Mouse (Mus musculus): ENCODE results near the gene Vdac1. TPM values are rescaled to one million over a fixed set of nuclear protein-coding genes. Genes with fewer than 3 reads are reported as not detected.

Vdac1 gene
- polyA plus RNA-seq, 1 experiment, result 47.0 TPM

DNA sequence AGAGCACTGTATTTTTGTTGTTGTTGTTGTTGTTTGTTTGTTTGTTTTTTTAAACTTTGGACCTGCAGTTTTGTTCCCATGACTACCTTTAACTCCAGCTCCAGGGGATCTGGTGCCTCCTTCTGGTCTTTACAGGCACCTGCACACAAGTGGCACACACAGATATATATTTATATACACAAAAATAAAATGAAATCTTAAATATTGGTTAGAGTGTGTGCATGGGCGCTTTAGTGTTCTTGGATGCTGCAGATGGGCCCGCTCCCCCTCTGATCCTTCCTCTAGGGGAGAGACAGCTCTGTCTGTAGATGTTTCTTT, 9.4 kb downstream of the Vdac1 start:
- Histone ChIP-seq H3K36me3 (ENCODE audit: control insufficient read depth, insufficient read depth, low read length) (peaks cover 6% of the 10 kb centered on the region), H3K27ac (ENCODE audit: insufficient read depth, low read depth, low read length) (no peak overlapping the region), H3K4me3 (ENCODE audit: low read depth, low read length) (no peak overlapping the region), H3K4me1 (ENCODE audit: control insufficient read depth, insufficient read depth, insufficient read length, low read length) (peaks cover 13% of the 10 kb centered on the region), H3K27me3 (ENCODE audit: control insufficient read depth, insufficient read depth, low read length) (no peaks in the 10 kb centered on the region)
- WGBS, result 94% methylated on average over 2 of the region's 2 CpGs
- TF ChIP-seq CTCF (IDR thresholded peaks at IDR 0.05; ENCODE audit: extremely low read depth, insufficient read length, insufficient replicate concordance, low read depth, low read length) (no peak), POLR2A (IDR thresholded peaks at IDR 0.05; ENCODE audit: low read depth, low read length) (no peak)

DNA sequence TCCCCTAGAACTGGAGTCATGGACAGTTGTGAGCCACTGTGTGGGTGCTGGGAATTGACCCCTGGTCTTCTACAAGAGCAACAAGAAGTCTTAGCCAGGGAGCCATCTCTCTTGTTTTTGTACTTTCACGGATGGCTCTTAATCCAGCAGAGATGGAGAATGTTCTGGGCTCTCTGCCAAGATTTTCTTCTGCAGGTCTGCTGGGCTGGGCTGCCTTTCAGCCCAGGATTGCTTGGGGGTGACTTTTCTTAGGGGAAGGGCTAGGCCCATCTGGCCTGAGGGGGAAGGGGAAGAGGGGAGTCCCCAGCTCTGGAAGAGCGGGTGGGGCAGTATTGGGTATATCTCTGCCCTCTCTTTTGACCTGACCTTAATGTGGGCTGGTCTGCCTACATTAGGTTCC, 9.9 kb downstream of the Vdac1 start:
- Histone ChIP-seq H3K27ac (ENCODE audit: insufficient read depth, low read depth, low read length) (no peak overlapping the region), H3K36me3 (ENCODE audit: control insufficient read depth, insufficient read depth, low read length) (peaks cover 10% of the 10 kb centered on the region), H3K27me3 (ENCODE audit: control insufficient read depth, insufficient read depth, low read length) (no peaks in the 10 kb centered on the region), H3K4me1 (ENCODE audit: control insufficient read depth, insufficient read depth, insufficient read length, low read length) (peaks cover 11% of the 10 kb centered on the region; the same call in 1 of the 2 replicates), H3K4me3 (ENCODE audit: low read depth, low read length) (no peak overlapping the region)
- WGBS, result 22% methylated on average over 2 of the region's 2 CpGs
- no peak for TF ChIP-seq POLR2A (IDR thresholded peaks at IDR 0.05; ENCODE audit: low read depth, low read length)
- TF ChIP-seq CTCF (IDR thresholded peaks at IDR 0.05; ENCODE audit: extremely low read depth, insufficient read length, insufficient replicate concordance, low read depth, low read length), result no peak

DNA sequence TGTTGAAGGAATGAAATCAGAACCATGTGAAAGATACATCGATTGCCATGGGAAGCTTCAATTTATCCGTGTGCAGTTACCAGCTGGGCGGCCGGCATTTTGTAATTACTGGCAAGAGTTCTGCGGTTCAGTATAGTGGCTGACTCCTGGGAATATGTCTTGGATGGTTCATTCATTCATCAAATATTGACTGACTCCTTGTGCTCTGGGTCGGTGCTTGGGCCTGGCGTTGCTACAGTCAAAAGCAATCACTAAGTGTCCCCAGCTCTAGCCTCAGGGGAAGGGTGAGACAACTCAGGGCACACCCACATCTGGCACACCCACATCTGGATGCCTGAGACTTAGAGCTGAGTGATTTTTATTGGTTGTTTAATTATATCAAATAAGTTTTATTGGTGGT, 13.2 kb downstream of the Vdac1 start:
- Histone ChIP-seq H3K27ac (ENCODE audit: insufficient read depth, low read depth, low read length) (no peak overlapping the region), H3K36me3 (ENCODE audit: control insufficient read depth, insufficient read depth, low read length) (peaks cover 37% of the 10 kb centered on the region), H3K27me3 (ENCODE audit: control insufficient read depth, insufficient read depth, low read length) (no peaks in the 10 kb centered on the region), H3K4me1 (ENCODE audit: control insufficient read depth, insufficient read depth, insufficient read length, low read length) (peaks cover 4% of the 10 kb centered on the region; the same call in 1 of the 2 replicates), H3K4me3 (ENCODE audit: low read depth, low read length) (no peak overlapping the region)
- 57% methylated on average over 7 of the region's 7 CpGs for WGBS
- TF ChIP-seq POLR2A (IDR thresholded peaks at IDR 0.05; ENCODE audit: low read depth, low read length), result no peak
- no peak for TF ChIP-seq CTCF (IDR thresholded peaks at IDR 0.05; ENCODE audit: extremely low read depth, insufficient read length, insufficient replicate concordance, low read depth, low read length)

DNA sequence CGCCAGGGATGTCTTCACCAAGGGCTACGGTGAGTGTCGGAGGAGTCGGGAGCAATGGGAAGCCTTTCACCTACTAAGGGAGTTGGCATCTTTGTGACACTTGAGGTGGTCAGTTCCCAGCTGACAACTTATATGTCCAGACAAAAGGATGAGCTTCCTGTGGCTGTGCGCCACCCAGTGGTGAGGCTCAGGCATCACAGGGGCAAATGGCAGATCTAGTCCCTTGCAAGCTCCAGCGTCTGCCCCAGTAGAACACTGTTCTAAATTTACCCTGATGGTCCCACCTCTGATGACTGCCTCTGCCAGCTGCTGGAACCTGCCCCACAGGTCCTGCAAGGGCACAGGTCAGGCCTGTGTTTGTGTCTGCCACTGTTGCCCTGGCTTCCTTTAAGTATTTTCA, 13.7 kb downstream of the Vdac1 start:
- Histone ChIP-seq H3K4me3 (ENCODE audit: low read depth, low read length) (no peak overlapping the region), H3K36me3 (ENCODE audit: control insufficient read depth, insufficient read depth, low read length) (peaks cover 41% of the 10 kb centered on the region), H3K27ac (ENCODE audit: insufficient read depth, low read depth, low read length) (no peak overlapping the region), H3K4me1 (ENCODE audit: control insufficient read depth, insufficient read depth, insufficient read length, low read length) (no peaks in the 10 kb centered on the region; the same call in 1 of the 2 replicates), H3K27me3 (ENCODE audit: control insufficient read depth, insufficient read depth, low read length) (no peaks in the 10 kb centered on the region)
- 66% methylated on average over 6 of the region's 6 CpGs for WGBS
- TF ChIP-seq CTCF (IDR thresholded peaks at IDR 0.05; ENCODE audit: extremely low read depth, insufficient read length, insufficient replicate concordance, low read depth, low read length) (peak; percentile 93), POLR2A (IDR thresholded peaks at IDR 0.05; ENCODE audit: low read depth, low read length) (no peak)

DNA sequence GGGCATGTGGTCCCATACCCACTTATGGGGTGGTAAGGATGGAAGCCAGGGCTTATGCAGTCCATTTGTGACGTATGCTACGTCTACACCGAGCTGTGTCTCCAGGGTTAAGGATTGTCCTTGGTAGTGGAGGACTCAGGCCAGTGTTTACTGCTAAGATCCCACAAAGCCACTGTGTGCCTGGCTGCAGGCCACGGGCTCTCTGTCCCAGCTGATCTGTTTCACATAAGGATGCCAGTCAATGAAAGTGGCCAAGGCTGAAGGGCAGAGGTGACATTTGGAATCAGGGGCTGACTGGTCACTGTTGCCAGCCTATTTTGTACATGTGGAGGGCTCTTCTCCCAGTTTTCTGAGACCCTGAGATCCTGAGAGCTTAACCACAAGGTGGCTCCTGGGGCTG, 16.9 kb downstream of the Vdac1 start:
- Histone ChIP-seq H3K27me3 (ENCODE audit: control insufficient read depth, insufficient read depth, low read length) (no peaks in the 10 kb centered on the region), H3K27ac (ENCODE audit: insufficient read depth, low read depth, low read length) (no peak overlapping the region), H3K4me3 (ENCODE audit: low read depth, low read length) (no peak overlapping the region), H3K4me1 (ENCODE audit: control insufficient read depth, insufficient read depth, insufficient read length, low read length) (no peaks in the 10 kb centered on the region), H3K36me3 (ENCODE audit: control insufficient read depth, insufficient read depth, low read length) (peaks cover 56% of the 10 kb centered on the region)
- WGBS, result 86% methylated on average over 4 of the region's 4 CpGs
- TF ChIP-seq POLR2A (IDR thresholded peaks at IDR 0.05; ENCODE audit: low read depth, low read length) (no peak), CTCF (IDR thresholded peaks at IDR 0.05; ENCODE audit: extremely low read depth, insufficient read length, insufficient replicate concordance, low read depth, low read length) (no peak)

DNA sequence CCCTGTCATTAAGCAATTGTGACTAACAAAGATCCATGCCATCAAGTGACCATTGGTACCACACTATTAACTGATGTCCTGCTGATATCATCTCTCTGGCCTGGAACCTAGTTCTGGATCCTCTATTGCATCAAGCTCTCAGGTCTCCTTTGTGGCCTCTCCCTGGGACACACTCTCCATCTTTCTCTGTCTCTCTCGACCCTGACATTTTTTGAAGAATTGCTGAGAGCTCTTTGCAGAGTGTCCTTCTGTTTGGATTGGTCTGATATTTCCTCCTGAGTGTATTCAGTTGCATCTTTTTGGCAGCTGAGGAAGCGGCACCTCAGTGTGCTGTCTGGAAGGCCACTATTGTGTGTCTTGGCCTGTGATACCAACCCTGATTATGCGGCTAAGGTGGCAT, 18.6 kb downstream of the Vdac1 start:
- WGBS, result 87% methylated on average over 3 of the region's 3 CpGs
- Histone ChIP-seq H3K4me1 (ENCODE audit: control insufficient read depth, insufficient read depth, insufficient read length, low read length) (no peaks in the 10 kb centered on the region), H3K27me3 (ENCODE audit: control insufficient read depth, insufficient read depth, low read length) (no peaks in the 10 kb centered on the region), H3K27ac (ENCODE audit: insufficient read depth, low read depth, low read length) (no peak overlapping the region), H3K4me3 (ENCODE audit: low read depth, low read length) (no peak overlapping the region), H3K36me3 (ENCODE audit: control insufficient read depth, insufficient read depth, low read length) (peaks cover 70% of the 10 kb centered on the region)
- no peak for TF ChIP-seq CTCF (IDR thresholded peaks at IDR 0.05; ENCODE audit: extremely low read depth, insufficient read length, insufficient replicate concordance, low read depth, low read length)
- no peak for TF ChIP-seq POLR2A (IDR thresholded peaks at IDR 0.05; ENCODE audit: low read depth, low read length)

DNA sequence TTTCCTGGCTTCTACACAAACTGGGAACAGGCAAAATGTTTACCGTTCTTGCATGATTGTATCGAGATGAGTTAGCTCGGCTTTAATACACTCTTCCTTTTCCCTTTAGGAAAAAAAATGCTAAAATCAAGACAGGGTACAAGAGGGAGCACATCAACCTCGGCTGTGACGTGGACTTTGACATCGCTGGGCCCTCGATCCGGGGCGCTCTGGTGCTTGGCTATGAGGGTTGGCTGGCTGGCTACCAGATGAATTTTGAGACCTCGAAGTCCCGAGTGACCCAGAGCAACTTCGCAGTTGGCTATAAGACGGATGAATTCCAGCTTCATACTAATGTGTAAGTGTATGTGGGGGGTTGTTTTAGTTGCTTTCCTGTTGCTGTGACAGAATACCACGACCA, 23.1 kb downstream of the Vdac1 start:
- 84% methylated on average over 14 of the region's 14 CpGs for WGBS
- no peaks in the 10 kb centered on the region for H3K27me3 ChIP-seq (ENCODE audit: control insufficient read depth, insufficient read depth, low read length)
- H3K36me3 ChIP-seq (ENCODE audit: control insufficient read depth, insufficient read depth, low read length), result peaks cover 70% of the 10 kb centered on the region
- H3K27ac ChIP-seq (ENCODE audit: insufficient read depth, low read depth, low read length), result no peak overlapping the region
- TF ChIP-seq POLR2A (IDR thresholded peaks at IDR 0.05; ENCODE audit: low read depth, low read length) (no peak), CTCF (IDR thresholded peaks at IDR 0.05; ENCODE audit: extremely low read depth, insufficient read length, insufficient replicate concordance, low read depth, low read length) (no peak)
- no peak overlapping the region for H3K4me3 ChIP-seq (ENCODE audit: low read depth, low read length)
- H3K4me1 ChIP-seq (ENCODE audit: control insufficient read depth, insufficient read depth, insufficient read length, low read length), result no peaks in the 10 kb centered on the region

DNA sequence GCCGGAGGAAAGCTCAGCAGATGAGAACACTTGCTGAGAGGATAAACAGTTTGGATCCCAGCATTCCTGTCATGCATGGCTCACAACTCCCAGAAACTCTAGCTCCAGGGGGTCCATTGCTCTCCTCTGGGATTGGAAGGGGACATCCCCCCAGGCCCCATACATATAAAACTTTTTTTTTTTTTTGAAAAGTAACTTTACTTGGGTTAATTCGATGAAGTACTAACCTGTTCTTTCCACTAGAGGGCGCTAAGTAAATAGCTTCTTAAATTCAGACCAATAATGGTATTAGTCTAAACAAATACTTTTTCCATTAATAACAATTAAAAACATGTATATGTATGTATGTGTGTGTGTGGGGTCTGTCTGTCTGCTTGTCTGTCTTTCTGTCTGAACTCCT, 24.0 kb downstream of the Vdac1 start:
- Histone ChIP-seq H3K36me3 (ENCODE audit: control insufficient read depth, insufficient read depth, low read length) (peaks cover 69% of the 10 kb centered on the region), H3K27me3 (ENCODE audit: control insufficient read depth, insufficient read depth, low read length) (no peaks in the 10 kb centered on the region), H3K4me1 (ENCODE audit: control insufficient read depth, insufficient read depth, insufficient read length, low read length) (no peaks in the 10 kb centered on the region), H3K27ac (ENCODE audit: insufficient read depth, low read depth, low read length) (no peak overlapping the region), H3K4me3 (ENCODE audit: low read depth, low read length) (no peak overlapping the region)
- WGBS, result 48% methylated on average over 3 of the region's 3 CpGs
- no peak for TF ChIP-seq POLR2A (IDR thresholded peaks at IDR 0.05; ENCODE audit: low read depth, low read length)
- peak; percentile 51; the same call in 1 of the 2 replicates for TF ChIP-seq CTCF (IDR thresholded peaks at IDR 0.05; ENCODE audit: extremely low read depth, insufficient read length, insufficient replicate concordance, low read depth, low read length)
